Mouse (Mus musculus) testis, postnatal 10 days (tissue): ENCODE measurements around the gene Camk2g.

Experiments
- DNase-seq: peaks from one replicate; pipeline ENCODE4 v3.0.0; 2021; ENCODE audit warnings: low spot score

The Camk2g gene

GRCm38 (mm10) chr14:20702096-20702740 is 91.7 kb downstream of the Camk2g start:
- no peak for DNase-seq

GRCm38 (mm10) chr14:20701554-20701953 is 92.3 kb downstream of the Camk2g start:
- DNase-seq: no peak

DNA sequence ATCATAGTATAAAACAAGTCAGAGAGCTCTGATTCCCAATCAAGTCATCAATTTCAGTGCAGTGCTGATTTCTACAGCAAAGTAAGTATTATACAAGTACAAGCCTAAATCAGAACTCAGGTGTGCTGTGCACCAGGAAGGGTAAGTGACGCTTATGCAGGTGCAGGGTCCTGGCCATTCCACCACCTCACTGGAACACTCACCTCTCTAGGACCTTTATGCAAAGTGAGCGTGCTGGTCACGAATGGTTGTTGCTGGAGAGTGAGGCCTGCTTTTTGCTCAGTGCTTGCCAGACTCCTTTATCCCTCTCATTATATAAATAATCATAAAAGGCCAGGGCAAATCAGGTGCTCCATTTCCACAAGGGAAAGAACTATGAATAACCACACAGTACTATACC is 93.5 kb downstream of the Camk2g start:
- no peak for DNase-seq

DNA sequence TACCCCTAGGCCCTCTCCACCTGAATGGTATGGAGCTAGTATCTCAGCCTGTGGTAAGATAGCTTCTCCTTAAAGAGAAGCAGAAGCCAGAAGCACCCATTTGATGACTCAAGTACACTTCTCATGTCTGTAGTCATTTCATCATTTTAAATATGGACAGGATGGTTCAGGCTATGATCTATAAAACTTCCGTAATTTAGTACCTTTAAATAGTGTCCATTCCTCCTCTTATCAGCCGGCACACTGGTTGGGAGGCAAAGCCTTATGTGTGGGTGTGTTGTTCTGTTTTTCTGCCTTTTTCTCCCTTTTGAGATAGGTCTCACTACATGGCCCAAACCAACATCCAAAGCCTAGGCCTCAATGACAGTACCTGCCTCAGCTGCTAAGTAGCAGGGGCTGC is 95.4 kb downstream of the Camk2g start:
- DNase-seq: no peak

DNA sequence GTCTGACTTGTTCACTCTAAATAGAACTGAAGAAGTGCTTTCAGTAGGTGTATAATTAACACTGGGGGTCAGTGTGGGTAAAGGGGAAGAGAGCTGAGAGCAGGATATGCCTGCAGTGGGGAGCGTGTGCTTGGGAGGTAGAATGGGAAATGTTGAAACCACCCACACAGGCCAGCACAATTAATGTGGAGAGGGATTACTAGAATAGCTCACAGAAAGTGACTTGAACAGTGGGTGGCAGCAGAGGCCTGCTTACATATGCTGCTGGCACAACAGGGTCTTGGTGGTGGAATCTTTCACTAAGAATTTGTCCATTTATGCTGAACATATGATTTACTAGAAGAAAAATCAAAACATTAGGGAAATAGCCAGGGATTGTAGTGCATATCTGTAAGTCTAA is 96.9 kb downstream of the Camk2g start:
- DNase-seq: peak; percentile 72

DNA sequence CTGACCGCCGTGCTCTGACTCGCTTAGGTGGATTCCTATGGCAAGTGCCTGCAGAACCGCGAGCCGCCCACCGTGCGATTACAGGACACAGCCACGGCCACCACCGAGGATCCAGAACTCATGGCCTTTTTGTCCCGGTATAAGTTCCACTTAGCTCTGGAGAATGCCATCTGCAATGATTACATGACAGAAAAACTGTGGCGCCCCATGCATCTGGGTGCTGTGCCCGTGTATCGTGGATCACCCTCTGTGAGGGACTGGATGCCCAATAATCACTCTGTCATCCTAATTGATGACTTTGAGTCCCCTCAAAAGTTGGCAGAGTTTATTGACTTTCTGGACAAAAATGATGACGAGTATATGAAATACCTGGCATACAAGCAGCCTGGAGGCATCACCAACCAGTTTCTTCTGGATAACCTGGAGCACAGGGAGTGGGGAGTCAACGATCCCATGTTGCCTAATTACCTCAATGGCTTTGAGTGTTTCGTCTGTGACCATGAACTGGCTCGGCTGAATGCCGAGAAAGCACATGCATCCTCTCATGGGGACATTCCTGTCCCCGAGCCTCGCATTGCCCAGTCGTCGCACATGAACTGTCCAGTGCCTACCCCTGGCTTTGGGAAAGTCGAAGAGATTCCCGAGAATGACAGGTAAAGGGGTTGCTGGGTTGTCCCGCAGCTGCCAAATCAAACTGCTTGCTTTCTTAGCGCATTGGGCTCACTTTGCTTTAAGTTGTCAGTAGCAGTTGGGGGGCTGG is 97.9 kb downstream of the Camk2g start:
- DNase-seq: no peak

- DNase-seq: peak; percentile 93
Observed at GRCm38 (mm10) chr14:20694884-20695760, 98.8 kb downstream of the Camk2g start, which contains the start of gene Fut11. Gene Fut11 (plus strand): TSS chr14:20694968.

- DNase-seq: no peak
Observed at GRCm38 (mm10) chr14:20694185-20694883, 99.6 kb downstream of the Camk2g start.

GRCm38 (mm10) chr14:20693589-20694101 is 100.2 kb downstream of the Camk2g start:
- no peak for DNase-seq

- DNase-seq: no peak
Observed at GRCm38 (mm10) chr14:20691772-20692171, 102.1 kb downstream of the Camk2g start.

GRCm38 (mm10) chr14:20689009-20689408 is 104.9 kb downstream of the Camk2g start:
- DNase-seq: no peak

DNA sequence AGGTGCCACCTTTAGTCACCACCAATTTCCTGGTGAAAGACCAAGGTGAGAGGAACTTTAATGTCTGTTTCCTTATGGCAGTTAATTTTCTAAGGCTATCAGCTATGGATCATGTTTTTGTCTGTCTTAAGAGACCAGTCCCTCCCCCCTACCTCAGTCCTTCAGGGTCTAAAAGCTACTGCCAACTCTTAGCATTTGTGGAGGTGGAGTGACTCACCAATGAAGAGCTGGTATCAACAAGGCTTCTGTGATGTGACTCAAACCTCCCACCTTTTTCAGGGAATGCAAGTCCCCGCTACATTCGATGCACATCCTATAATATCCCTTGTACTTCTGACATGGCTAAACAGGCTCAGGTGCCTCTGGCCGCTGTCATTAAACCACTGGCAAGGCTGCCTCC is 107.3 kb downstream of the Camk2g start:
- no peak for DNase-seq
